Mouse (Mus musculus) G1E (cell line): ENCODE measurements around the gene Boc. TPM values are rescaled to one million over a fixed set of nuclear protein-coding genes. Genes with fewer than 3 reads are reported as not detected.

Source experiments
- ATAC-seq: 2 replicates; pipeline ENCODE4 v1.8.0; 2016; ENCODE audit warnings: mild to moderate bottlenecking; ENCODE audit not compliant: insufficient number of reproducible peaks, poor library complexity, low FRiP score, severe bottlenecking; ENCODE audit errors: extremely low read depth
- DNase-seq: peaks from one replicate; pipeline ENCODE4 v3.0.0; 2012; ENCODE audit warnings: low spot score
- H3K27me3 ChIP-seq: 2 replicates; pipeline ENCODE4 v1.6.1; 2012; ENCODE audit warnings: mild to moderate bottlenecking, low read length, inconsistent platforms; ENCODE audit not compliant: insufficient read depth
- H3K36me3 ChIP-seq: replicated peaks from 2 replicates; pipeline ENCODE3; 2012; ENCODE audit warnings: mild to moderate bottlenecking, inconsistent platforms
- H3K4me1 ChIP-seq: 2 replicates; pipeline ENCODE4 v1.6.1; 2012; ENCODE audit warnings: low read depth, low read length, inconsistent platforms, mixed read lengths; ENCODE audit not compliant: insufficient read depth
- H3K4me3 ChIP-seq: 2 replicates; pipeline ENCODE4 v1.5.1; 2012; ENCODE audit warnings: low read depth, mild to moderate bottlenecking, inconsistent platforms, low read length, moderate library complexity, mixed read lengths
- H3K9me3 ChIP-seq: replicated peaks from 2 replicates; pipeline ENCODE4 v1.6.1; 2012; ENCODE audit warnings: inconsistent platforms
- CTCF ChIP-seq: IDR thresholded peaks from 2 replicates; pipeline ENCODE4 v1.5.1; 2012; ENCODE audit warnings: low read depth, low read length, inconsistent platforms, mixed read lengths
- GATA1 ChIP-seq: IDR thresholded peaks from 2 replicates; pipeline ENCODE4 v1.6.1; 2012; ENCODE audit warnings: borderline replicate concordance, low read length, inconsistent platforms, mixed read lengths
- GATA2 ChIP-seq: IDR thresholded peaks from 2 replicates; pipeline ENCODE4 v1.6.1; 2012; ENCODE audit warnings: low read depth, low read length, inconsistent platforms, borderline replicate concordance
- POLR2AphosphoS5 ChIP-seq: IDR thresholded peaks from 2 replicates; pipeline ENCODE4 v1.6.1; 2012; ENCODE audit warnings: low read depth, low read length, inconsistent platforms; ENCODE audit not compliant: insufficient replicate concordance
- TAL1 ChIP-seq: conservative IDR thresholded peaks from 2 replicates; pipeline ENCODE4 v1.6.1; 2012; ENCODE audit warnings: low read depth, low read length, inconsistent platforms, mixed read lengths
- polyA plus RNA-seq: library from polyadenylated mRNA; stranded (reverse); fragments of >175 nt; gene quantifications from 2 replicates; pipeline ENCODE4 v1.2.3, GENCODE M21; 2012
- total RNA-seq, 2 experiments: library from RNA; stranded (forward) in 1 of 2; stranded (reverse) in 1 of 2; fragments of 200-1000 nt in 1 of 2; fragments of >200 nt in 1 of 2; fragmentation: Nextera tagmentation in 1 of 2; gene quantifications; 2 replicates each; pipeline ENCODE4 v1.2.3; 2014 to 2017

The Boc gene
- total and polyA plus RNA-seq, 3 experiments = not detected

DNA sequence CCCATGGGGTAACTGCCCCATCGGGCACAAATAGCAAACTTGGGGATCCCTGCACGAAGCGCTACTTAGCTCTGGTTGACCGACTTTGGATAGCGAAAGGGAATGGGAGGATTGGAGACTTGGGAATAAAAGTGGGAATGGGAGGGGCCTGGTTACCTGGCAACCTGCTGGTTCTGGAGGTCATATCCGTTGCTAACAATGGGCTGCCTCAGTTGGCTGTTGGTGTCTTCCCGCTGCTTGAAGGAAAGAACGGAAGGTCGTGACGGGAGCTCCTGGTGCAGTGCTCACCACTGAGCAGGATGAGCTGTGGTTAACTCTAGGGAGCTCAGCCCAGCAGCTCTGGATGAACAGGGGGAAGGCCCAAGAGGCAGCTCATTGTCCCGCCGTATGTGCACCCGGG, 71.5 kb downstream of the Boc start:
- no peaks in the 10 kb centered on the region for H3K36me3 ChIP-seq
- TF ChIP-seq CTCF = no peak
- no peaks in the 10 kb centered on the region for H3K4me1 ChIP-seq
- no peak overlapping the region for H3K4me3 ChIP-seq
- ATAC-seq (no peak), DNase-seq (no peak)
- H3K9me3 ChIP-seq = no peaks in the 10 kb centered on the region
- peaks cover 4% of the 10 kb centered on the region; the same call in 1 of the 2 replicates for H3K27me3 ChIP-seq

DNA sequence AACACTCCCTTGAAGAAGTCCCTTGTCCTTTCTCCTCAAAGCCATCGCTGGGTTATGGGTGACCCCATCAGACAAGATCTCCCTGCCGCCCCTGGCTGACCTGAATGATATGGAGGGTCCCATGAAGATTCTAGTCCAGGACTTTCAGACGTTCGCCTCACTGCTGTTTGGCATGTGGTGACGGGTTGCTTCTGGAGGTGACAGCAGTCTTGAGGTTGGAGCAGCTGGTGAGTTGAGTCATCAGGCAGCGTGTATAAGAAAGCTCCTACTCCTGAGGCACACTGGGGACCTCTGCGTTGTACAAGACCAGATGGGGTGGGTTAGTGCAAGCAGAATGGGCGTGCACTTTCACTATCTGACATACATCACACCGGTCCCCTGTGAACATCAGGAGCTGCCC, 72.1 kb downstream of the Boc start:
- no peak for TF ChIP-seq CTCF
- no peak for ATAC-seq
- peaks cover 4% of the 10 kb centered on the region; the same call in 1 of the 2 replicates for H3K27me3 ChIP-seq
- no peak for DNase-seq
- H3K36me3 ChIP-seq = no peaks in the 10 kb centered on the region
- no peak overlapping the region for H3K4me3 ChIP-seq
- no peaks in the 10 kb centered on the region for H3K9me3 ChIP-seq
- no peaks in the 10 kb centered on the region for H3K4me1 ChIP-seq

DNA sequence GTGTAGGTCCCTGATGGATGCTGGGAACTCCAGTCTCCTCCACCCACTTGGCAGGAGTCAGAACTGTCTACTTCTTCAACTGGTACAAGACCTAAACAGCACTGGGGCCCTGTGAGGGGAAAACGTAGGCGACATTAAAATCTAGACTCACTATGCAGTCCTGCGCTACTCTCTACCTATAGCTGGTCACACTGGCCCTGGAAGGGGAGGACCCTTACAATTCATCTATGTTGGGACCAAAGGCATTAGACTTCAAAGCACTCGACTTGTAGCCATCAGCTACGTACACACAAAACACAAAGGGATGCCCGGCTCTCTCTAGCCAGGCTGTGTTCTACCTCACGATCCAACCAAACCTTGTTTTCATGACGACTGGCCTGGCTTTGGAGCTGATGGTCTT, 73.0 kb downstream of the Boc start:
- peaks cover 4% of the 10 kb centered on the region; the same call in 1 of the 2 replicates for H3K27me3 ChIP-seq
- no peaks in the 10 kb centered on the region for H3K36me3 ChIP-seq
- DNase-seq (no peak), ATAC-seq (no peak)
- no peaks in the 10 kb centered on the region for H3K9me3 ChIP-seq
- no peaks in the 10 kb centered on the region for H3K4me1 ChIP-seq
- TF ChIP-seq POLR2AphosphoS5 (no peak), CTCF (no peak), GATA2 (no peak), TAL1 (no peak), GATA1 (no peak)
- no peak overlapping the region for H3K4me3 ChIP-seq

DNA sequence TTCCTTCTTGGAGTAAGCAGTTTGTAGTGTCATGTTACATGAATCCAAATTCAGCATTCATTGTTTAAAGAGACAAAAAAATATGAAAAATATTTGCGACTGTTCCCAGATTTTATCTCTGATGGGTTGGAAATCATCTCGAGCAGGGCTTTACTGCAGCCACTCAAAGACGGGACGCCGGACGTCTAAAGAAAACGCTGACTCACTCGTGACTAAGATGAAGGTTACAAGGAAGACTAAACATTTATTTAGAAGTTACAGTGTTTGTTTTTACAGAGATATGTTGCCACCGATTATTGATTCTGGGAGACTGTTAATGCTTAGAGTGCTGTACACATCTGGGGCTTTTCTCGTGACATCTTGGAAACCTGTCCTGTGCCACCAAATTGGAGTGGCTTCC, 73.9 kb downstream of the Boc start:
- no peaks in the 10 kb centered on the region for H3K36me3 ChIP-seq
- no peak overlapping the region for H3K4me3 ChIP-seq
- no peak for ATAC-seq
- no peaks in the 10 kb centered on the region for H3K9me3 ChIP-seq
- H3K4me1 ChIP-seq = no peaks in the 10 kb centered on the region
- H3K27me3 ChIP-seq = peaks cover 4% of the 10 kb centered on the region; the same call in 1 of the 2 replicates
- no peak for TF ChIP-seq POLR2AphosphoS5
- TF ChIP-seq GATA2 = no peak
- no peak for TF ChIP-seq CTCF
- TF ChIP-seq GATA1 = no peak
- TF ChIP-seq TAL1 = no peak
- DNase-seq = no peak

DNA sequence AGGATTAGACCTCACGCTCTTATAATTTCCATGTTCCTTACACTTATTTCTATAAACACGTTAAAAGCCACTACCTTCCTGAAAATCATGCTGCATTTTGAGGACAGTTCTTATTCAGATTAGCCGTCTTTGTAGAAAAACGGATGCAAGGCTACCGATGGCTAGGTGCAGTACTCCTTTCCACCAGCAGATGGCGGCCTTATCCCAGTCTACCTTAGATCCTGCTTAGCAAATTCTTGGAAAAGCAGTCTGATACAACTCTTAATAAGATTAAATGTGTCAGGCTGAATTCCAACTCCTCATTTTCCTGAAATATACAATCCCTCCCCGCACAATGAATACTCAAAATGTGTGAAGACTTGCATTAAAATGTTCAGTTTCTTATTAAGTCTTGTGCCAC, 74.6 kb downstream of the Boc start:
- Histone ChIP-seq H3K4me3 (no peak overlapping the region), H3K9me3 (no peaks in the 10 kb centered on the region), H3K27me3 (peaks cover 4% of the 10 kb centered on the region; the same call in 1 of the 2 replicates), H3K4me1 (no peaks in the 10 kb centered on the region), H3K36me3 (no peaks in the 10 kb centered on the region)
- peak; percentile 31 for DNase-seq
- no peak for TF ChIP-seq TAL1
- TF ChIP-seq GATA2 = no peak
- no peak for TF ChIP-seq POLR2AphosphoS5
- TF ChIP-seq GATA1 = no peak
- peak; percentile 97 for TF ChIP-seq CTCF
- ATAC-seq = no peak

DNA sequence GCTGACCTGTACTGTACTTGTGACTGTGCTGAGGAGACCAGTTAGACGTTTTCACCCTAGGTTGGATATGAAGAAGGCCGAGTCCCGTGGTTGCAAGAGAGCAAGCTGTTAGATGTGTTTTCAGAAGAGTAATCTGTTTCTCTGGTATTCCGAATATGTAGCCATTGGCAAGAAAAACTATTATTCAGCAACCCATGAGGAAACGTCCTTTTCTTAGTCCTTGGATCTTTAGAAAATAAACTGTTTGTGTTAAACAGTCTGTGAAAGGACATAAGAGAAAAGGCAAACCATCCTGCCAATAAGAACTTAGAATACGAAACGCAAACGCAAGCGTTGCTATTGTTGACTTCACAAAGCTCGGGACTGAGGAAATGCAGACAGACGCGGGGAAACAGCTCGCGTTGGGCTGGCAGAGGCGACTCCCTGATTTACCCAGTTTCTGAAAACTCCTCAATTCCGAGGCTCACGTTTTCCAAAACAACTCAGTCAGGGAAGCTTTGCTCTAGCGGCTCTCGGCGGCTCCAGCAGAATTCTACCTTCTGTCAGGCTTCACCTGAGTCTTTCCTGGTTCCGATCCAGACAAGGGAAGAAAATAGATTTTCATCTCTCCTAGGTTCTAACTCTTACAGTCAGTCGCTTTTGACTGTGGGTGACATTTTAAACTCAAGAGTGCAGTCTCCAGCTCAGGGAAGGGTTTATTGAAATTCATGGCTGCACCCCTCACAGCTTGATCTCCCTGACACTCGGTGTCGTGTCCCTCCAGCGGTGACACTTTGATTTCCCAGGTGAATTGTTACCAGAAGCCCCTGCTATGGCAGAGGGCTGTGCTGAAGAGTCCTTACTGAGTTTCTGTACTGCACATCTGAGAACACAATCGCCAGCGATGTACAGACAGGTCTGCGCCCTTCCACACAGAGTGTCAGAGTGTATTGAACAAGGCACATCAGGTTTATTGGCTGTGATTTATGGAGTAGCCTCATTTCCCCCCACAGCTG, 76.8 kb downstream of the Boc start:
- DNase-seq (no peak), ATAC-seq (no peak)
- no peak overlapping the region for H3K4me3 ChIP-seq
- no peaks in the 10 kb centered on the region for H3K9me3 ChIP-seq
- H3K36me3 ChIP-seq = no peaks in the 10 kb centered on the region
- peaks cover 6% of the 10 kb centered on the region; the same call in 1 of the 2 replicates for H3K27me3 ChIP-seq
- H3K4me1 ChIP-seq = no peaks in the 10 kb centered on the region
- TF ChIP-seq GATA2 (no peak), GATA1 (no peak), CTCF (no peak), TAL1 (no peak), POLR2AphosphoS5 (no peak)
